Mouse (Mus musculus): Measurements from ENCODE around the gene Anks1.

- TF ChIP-seq POLR2A (IDR thresholded peaks at IDR 0.05; ENCODE audit: borderline replicate concordance, insufficient read depth, low read length), result no peak
- TF ChIP-seq CTCF (IDR thresholded peaks at IDR 0.05; ENCODE audit: borderline replicate concordance, insufficient read depth, low read depth, low read length), result no peak
Observed at GRCm38 (mm10) chr17:27937054-27937615, 28.0 kb downstream of the Anks1 start.
